Mouse (Mus musculus) kidney, embryonic 14.5 days (tissue): ENCODE results near the gene Thoc7. TPM values are rescaled to one million over a fixed set of nuclear protein-coding genes. Genes with fewer than 3 reads are reported as not detected.
A peak's percentile ranks its signal among the peaks of the same experiment; 100 is the strongest.

ENCODE experiments used
- ATAC-seq: fragments of 200-750 bp; cut with Nextera tagmentation; 2 replicates; pipeline ENCODE4 v1.8.0; 2017; ENCODE audit warnings: moderate number of reproducible peaks, mild to moderate bottlenecking, moderate TSS enrichment, moderate library complexity; ENCODE audit not compliant: low FRiP score, low TSS enrichment
- H3K27ac ChIP-seq: fragments of 300-500 bp; sonication (generic); 2 replicates; pipeline ENCODE4 v1.5.1; 2014; ENCODE audit warnings: low read depth, mild to moderate bottlenecking, low read length, moderate library complexity, mixed read lengths
- H3K27me3 ChIP-seq: fragments of 300-500 bp; sonication (generic); 2 replicates; pipeline ENCODE4 v1.6.1; 2014; ENCODE audit warnings: mild to moderate bottlenecking, low read length; ENCODE audit not compliant: control insufficient read depth, insufficient read depth
- H3K36me3 ChIP-seq: fragments of 300-500 bp; sonication (generic); 2 replicates; pipeline ENCODE4 v1.6.1; 2014; ENCODE audit warnings: low read length, mixed read lengths; ENCODE audit not compliant: control insufficient read depth, insufficient read depth
- H3K4me1 ChIP-seq: fragments of 300-500 bp; sonication (generic); 2 replicates; pipeline ENCODE4 v1.6.1; 2014; ENCODE audit warnings: low read length, mixed read lengths; ENCODE audit not compliant: control insufficient read depth, insufficient read depth
- H3K4me2 ChIP-seq: fragments of 300-500 bp; sonication (generic); replicated peaks from 2 replicates; pipeline ENCODE4 v1.6.1; 2014; ENCODE audit warnings: low read depth, mild to moderate bottlenecking, low read length
- H3K4me3 ChIP-seq: fragments of 300-500 bp; sonication (generic); 2 replicates; pipeline ENCODE4 v1.5.1; 2014; ENCODE audit warnings: mild to moderate bottlenecking, low read length
- H3K9ac ChIP-seq: fragments of 300-500 bp; sonication (generic); 2 replicates; pipeline ENCODE4 v1.6.1; 2014; ENCODE audit warnings: low read depth, mild to moderate bottlenecking, low read length, moderate library complexity
- H3K9me3 ChIP-seq: fragments of 300-500 bp; sonication (generic); 2 replicates; pipeline ENCODE4 v1.6.1; 2016; ENCODE audit warnings: low read length; ENCODE audit not compliant: control insufficient read depth
- WGBS: fragments of 180-500 bp; shearing (Covaris S2); extraction: QIAGEN DNeasy Blood & Tissue Kit; methylation state at CpG from one replicate; pipeline ENCODE4 v1.1.7; 2014; 5-methylcytosine and 5-hydroxymethylcytosine counted together
- polyA plus RNA-seq: library from polyadenylated mRNA; unstranded; fragments of >200 nt; fragmentation: Nextera tagmentation; extraction: Ambion mirVana; gene quantifications from 2 replicates; pipeline ENCODE4 v1.2.1, GENCODE M21; 2014

Gene Thoc7
- polyA plus RNA-seq, 1 experiment from 2014 or later: 211 TPM

DNA sequence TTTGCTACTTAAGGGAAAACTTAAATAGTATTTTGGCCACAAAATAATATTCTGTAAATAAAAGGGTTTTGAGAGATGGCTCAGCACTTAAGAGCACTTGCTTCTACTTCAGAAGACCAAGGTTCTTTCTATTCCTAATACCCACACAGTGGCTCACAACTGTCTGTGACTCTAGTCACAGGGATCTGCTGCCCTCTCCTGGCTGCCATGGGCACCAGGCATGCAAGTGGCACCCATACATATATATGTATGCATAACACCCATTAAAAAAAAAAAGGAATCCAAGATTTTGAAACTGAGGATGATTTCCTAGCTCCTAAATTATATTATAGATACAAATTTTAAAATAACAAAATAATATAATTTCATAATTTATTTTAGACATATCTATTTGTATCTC lies 11.3 kb downstream of the Thoc7 start:
- no peak overlapping the region for H3K9ac ChIP-seq
- H3K4me1 ChIP-seq: no peaks in the 10 kb centered on the region
- ATAC-seq: no peak
- no peaks in the 10 kb centered on the region for H3K27me3 ChIP-seq
- H3K4me2 ChIP-seq: no peak overlapping the region
- H3K9me3 ChIP-seq: no peaks in the 10 kb centered on the region
- H3K4me3 ChIP-seq: no peak overlapping the region
- H3K36me3 ChIP-seq: peaks cover 47% of the 10 kb centered on the region
- no peak overlapping the region for H3K27ac ChIP-seq

DNA sequence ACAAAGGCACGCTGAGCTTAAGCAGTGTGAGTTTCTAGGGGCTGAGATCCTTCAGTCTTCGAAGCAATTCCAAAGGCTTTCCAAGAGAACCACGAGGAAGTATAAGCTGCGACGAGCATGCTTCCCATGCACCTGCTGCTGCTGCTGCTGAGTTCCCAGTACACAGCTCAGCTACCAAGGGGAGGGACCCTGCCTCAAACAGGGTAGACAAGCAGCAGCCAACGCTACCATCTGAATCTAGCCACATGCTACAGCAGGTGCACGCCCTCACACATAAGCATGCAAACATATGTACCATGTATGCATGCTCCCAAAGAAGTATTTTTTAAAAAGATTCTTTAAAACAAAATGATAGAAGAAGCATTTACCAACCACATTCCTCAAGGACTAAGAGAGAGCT lies 13.3 kb downstream of the Thoc7 start:
- no peak overlapping the region for H3K4me3 ChIP-seq
- H3K4me1 ChIP-seq: no peaks in the 10 kb centered on the region
- H3K9me3 ChIP-seq: no peaks in the 10 kb centered on the region
- no peaks in the 10 kb centered on the region for H3K27me3 ChIP-seq
- peaks cover 47% of the 10 kb centered on the region for H3K36me3 ChIP-seq
- no peak for ATAC-seq
- 97% methylated on average over 7 of the region's 7 CpGs for WGBS
- no peak overlapping the region for H3K9ac ChIP-seq
- no peak overlapping the region for H3K4me2 ChIP-seq
- H3K27ac ChIP-seq: no peak overlapping the region

GRCm38 (mm10) chr14:13944686-13945085 lies 17.0 kb downstream of the Thoc7 start:
- no peak overlapping the region for H3K4me3 ChIP-seq
- no peak overlapping the region for H3K9ac ChIP-seq
- WGBS: 89% methylated on average over 4 of the region's 4 CpGs
- H3K27me3 ChIP-seq: no peaks in the 10 kb centered on the region
- ATAC-seq: no peak
- no peaks in the 10 kb centered on the region for H3K4me1 ChIP-seq
- H3K36me3 ChIP-seq: peaks cover 27% of the 10 kb centered on the region
- no peak overlapping the region for H3K27ac ChIP-seq
- no peaks in the 10 kb centered on the region for H3K9me3 ChIP-seq
- no peak overlapping the region for H3K4me2 ChIP-seq

DNA sequence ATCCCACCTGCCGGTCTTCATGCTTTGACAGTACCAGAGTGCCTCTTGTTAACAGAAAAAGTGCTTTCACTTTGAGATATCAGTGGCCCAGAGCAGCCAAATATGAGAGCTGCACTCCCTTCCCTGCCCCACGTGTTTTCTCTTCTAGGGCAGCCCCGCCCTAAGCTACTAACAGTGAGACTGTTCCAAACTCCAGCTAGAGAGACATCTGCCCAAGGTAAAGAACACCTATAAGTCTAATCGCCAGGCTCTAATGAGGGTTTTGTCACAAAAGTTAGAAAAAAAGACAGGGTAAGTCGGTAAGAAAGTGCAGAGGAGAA lies 27.6 kb downstream of the Thoc7 start:
- ATAC-seq: no peak
- Histone ChIP-seq H3K9me3 (peaks cover 9% of the 10 kb centered on the region; the same call in 1 of the 2 replicates), H3K27ac (no peak overlapping the region), H3K36me3 (no peaks in the 10 kb centered on the region), H3K4me1 (0 out of 2 replicates have a peak, but pooled peaks cover 6% of the 10 kb centered on the region), H3K27me3 (no peaks in the 10 kb centered on the region), H3K4me2 (peak overlapping the region; percentile 51; the same call in 1 of the 2 replicates), H3K4me3 (0 out of 2 replicates have a peak overlapping the region, but pooled peaks have one; percentile 28), H3K9ac (no peak overlapping the region)
- WGBS: 52% methylated on average over 5 of the region's 5 CpGs

GRCm38 (mm10) chr14:13933290-13934051 lies 28.2 kb downstream of the Thoc7 start:
- peak; percentile 71 for ATAC-seq
- Histone ChIP-seq H3K27ac (no peak overlapping the region), H3K9ac (peak overlapping the region; percentile 44; the same call in 1 of the 2 replicates), H3K4me3 (peak overlapping the region; percentile 28), H3K27me3 (no peaks in the 10 kb centered on the region), H3K4me2 (peak overlapping the region; percentile 51), H3K4me1 (0 out of 2 replicates have a peak, but pooled peaks cover 6% of the 10 kb centered on the region), H3K9me3 (peaks cover 9% of the 10 kb centered on the region; the same call in 1 of the 2 replicates), H3K36me3 (no peaks in the 10 kb centered on the region)
- 34% methylated on average over 24 of the region's 31 CpGs for WGBS

DNA sequence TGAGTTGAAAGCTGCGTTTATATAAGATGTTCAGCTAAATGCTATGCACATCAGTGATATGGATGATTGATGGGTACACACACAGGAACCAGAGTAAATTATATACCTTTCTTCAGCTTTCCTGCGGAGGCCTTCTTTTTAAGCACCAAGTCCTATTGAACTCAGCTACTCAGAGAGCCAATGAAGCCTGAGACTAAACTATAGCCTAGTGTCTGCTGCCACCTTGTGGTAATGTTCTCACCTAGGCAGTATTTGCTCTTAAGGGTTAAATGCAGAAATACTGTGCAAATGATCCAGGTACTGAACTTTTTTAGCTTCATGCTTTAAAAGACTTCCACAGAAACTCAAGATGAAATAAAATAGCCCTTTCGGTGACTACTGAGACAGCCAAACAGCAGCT lies 44.0 kb downstream of the Thoc7 start:
- Histone ChIP-seq H3K9ac (no peak overlapping the region), H3K4me2 (no peak overlapping the region), H3K36me3 (no peaks in the 10 kb centered on the region), H3K27ac (no peak overlapping the region), H3K27me3 (no peaks in the 10 kb centered on the region), H3K9me3 (no peaks in the 10 kb centered on the region), H3K4me3 (no peak overlapping the region), H3K4me1 (no peaks in the 10 kb centered on the region)
- peak; percentile 49; the same call in 1 of the 2 replicates for ATAC-seq
- 33% methylated on average over 3 of the region's 3 CpGs for WGBS

DNA sequence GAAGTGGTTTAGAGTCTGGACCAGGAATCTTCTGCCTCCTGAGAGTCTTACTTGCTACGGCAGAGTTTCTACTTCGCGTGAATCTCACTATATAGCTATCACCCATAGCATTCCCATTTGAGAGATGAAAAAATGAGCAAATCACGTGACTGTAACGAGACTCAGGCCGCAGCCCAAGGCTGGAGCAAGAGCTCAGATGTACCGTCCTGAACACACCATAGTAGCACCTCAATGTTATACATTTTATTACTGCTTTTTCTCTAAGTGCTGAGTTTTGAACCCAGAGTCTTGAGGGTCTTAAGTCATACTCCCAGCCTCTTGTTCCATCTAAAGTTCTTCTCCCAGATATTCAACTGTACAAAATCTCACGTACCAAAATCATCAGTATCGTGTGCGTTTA lies 44.4 kb downstream of the Thoc7 start:
- H3K27ac ChIP-seq: no peak overlapping the region
- no peak overlapping the region for H3K4me3 ChIP-seq
- H3K4me1 ChIP-seq: no peaks in the 10 kb centered on the region
- no peaks in the 10 kb centered on the region for H3K27me3 ChIP-seq
- H3K4me2 ChIP-seq: no peak overlapping the region
- H3K9ac ChIP-seq: no peak overlapping the region
- WGBS: 90% methylated on average over 10 of the region's 10 CpGs
- no peaks in the 10 kb centered on the region for H3K9me3 ChIP-seq
- no peaks in the 10 kb centered on the region for H3K36me3 ChIP-seq
- no peak for ATAC-seq

DNA sequence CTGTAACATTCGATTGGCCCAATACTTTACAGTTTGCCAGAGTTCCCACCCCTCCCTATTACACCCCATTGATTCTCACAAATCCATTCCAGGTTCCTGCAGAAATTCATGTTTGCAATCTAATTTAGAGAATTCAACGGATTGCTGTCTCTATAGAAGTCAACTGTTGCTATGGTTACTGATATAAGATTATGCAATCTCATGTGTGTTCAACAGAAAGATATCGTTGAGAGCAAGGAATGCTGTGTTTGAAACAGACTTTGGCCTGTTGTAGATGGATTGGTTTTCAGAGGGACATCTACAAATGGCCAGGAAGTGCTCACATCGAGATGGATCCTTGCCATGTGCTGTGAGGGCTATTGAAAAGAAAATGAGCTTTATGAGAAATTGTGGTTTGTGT lies 46.4 kb downstream of the Thoc7 start:
- H3K9ac ChIP-seq: no peak overlapping the region
- H3K4me1 ChIP-seq: no peaks in the 10 kb centered on the region
- no peaks in the 10 kb centered on the region for H3K27me3 ChIP-seq
- H3K9me3 ChIP-seq: no peaks in the 10 kb centered on the region
- WGBS: 81% methylated on average over 4 of the region's 4 CpGs
- ATAC-seq: no peak
- no peak overlapping the region for H3K27ac ChIP-seq
- no peak overlapping the region for H3K4me2 ChIP-seq
- no peak overlapping the region for H3K4me3 ChIP-seq
- H3K36me3 ChIP-seq: no peaks in the 10 kb centered on the region

DNA sequence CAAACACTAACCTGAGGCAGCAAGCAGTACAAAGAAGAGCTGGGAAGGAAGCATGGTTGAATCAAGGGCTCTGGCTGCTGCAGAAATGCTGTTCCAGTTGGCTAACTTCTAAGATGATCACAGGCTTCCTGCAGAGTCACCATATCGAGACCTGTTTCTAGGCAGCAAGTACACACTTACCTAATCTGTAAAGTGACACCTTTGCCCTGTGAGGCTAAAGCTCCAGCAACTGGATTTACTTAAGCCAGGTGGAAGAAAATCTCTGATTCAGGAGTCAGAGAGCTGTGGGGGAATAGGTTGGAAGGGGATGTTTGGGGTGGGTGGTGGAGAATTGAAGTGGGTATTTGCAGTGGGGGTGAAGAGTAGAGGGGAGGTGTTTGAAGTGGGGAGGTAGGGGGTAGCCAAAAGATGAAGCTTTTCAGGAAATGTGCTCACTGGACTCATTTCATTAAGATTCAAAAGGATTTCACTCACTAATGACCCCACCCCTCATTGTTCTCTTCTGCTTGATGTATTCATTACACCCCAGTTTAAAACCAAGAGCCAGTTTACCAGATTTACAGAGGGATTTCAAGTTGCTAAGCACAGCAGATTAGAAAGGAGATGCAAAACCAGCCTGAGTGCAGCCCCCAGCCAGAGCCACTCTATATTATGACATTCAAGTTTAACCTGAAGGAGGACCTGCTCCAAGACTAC lies 47.1 kb downstream of the Thoc7 start, which contains the start of gene Gm281:
Gene Gm281 (minus strand): TSS at position 92 of the 696 bp plus-strand sequence.
- no peaks in the 10 kb centered on the region for H3K4me1 ChIP-seq
- H3K27ac ChIP-seq: no peak within 1 kb of the TSS
- no peak within 1 kb of the TSS for H3K4me3 ChIP-seq
- no peaks in the 10 kb centered on the region for H3K27me3 ChIP-seq
- WGBS: 33% methylated on average over 1 of the region's 1 CpGs
- no peak for ATAC-seq
- no peak within 1 kb of the TSS for H3K9ac ChIP-seq
- H3K4me2 ChIP-seq: no peak within 1 kb of the TSS
- H3K9me3 ChIP-seq: no peaks in the 10 kb centered on the region
- no peaks in the 10 kb centered on the region for H3K36me3 ChIP-seq
